Mouse (Mus musculus): ENCODE data around the gene Mab21l3.

The Mab21l3 gene

DNA sequence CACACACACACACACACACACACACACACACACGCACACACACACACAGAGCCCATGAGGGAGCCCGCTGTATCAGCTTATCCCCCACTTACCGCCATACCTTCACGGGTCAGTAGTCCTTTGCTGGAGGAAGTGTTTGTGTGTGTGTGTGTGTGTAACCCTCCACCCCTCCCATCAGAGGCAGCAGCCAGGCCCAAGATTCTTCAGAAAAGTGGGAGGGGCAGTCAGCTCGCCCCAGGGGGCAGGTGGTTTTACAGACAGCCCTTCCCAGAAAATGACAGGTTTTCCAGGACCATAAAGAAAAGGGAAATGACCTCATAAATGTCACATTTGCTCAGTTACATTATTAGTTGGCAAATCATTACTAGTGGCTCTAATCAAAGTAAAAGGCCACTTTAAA lies at the start of gene Mab21l3:
TSS of gene Mab21l3 (minus strand) at position 144 of the 400 bp plus-strand sequence.
- DNase-seq (ENCODE audit: low spot score), result no peak

DNA sequence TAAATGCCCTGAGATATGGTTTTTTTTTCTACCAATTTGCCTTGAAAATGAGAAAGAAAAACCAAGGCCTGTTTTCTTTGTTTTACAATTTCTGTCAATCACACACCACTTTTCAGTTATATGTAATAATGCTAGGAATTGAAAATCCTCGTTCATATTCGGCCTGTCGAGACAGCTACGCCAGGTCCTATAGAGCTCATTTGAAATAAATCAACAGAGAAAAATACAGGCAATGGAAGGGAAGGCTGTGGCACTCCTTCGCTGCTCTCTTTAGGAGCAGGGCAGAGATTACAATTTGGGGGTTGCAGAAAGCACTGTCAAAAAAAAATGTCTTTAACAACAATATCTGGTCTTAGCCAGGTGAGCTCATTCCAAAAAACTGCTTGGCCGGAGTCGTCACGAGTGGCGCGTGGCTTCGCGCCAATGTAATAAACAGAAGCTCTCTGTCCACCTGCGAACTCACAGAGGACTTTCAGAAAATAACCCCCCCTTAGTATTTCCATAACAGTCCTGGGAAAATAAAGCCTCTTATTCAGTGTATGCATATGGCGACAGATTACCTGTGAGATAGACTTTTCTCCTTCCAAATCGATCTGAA lies 48.7 kb upstream of the Mab21l3 start:
- DNase-seq (ENCODE audit: low spot score), result no peak

DNA sequence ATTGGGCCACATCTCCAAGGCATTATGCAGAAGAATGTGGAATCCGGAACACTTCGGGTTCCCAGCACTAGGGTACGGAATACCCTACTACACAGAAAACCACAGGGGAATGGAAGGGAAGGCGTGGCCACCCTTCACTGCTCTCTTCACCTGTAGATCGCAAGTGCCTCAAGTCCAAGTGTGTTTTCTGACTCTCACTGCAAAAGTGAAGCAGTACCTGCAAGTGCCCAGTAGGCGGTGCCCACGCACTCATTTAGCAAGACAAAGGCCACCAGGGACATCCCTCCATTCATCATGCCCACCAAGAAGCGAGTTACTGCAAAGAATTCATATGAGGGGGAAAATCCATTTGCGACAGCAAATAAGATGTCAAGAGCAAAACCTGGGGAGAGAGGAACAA lies 48.1 kb upstream of the Mab21l3 start:
- peak; percentile 76 for DNase-seq (ENCODE audit: low spot score)

- DNase-seq (ENCODE audit: low spot score), result no peak
Measured at GRCm38 (mm10) chr3:101895376-101895910, 46.7 kb upstream of the Mab21l3 start.

DNA sequence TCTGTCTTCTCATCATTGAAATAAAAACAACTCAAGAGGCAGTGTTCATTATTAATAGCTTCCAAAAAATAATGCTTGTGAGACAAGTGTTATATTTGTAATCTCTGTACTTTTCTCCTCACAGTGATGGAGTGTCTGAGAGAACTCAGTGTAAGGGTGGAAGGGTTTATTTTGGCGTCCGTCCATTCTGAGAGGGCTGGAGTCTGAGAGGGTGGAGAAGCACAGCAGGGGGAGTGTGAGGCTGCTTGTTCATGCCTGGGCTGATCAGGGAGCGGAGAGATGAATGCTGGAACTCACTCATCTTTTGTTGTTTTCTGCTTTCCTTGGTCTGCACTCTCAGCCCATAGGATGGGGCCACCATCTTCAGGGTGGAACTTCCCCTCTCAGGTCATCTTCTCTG lies 36.8 kb upstream of the Mab21l3 start:
- peak; percentile 52 for DNase-seq (ENCODE audit: low spot score)

- DNase-seq (ENCODE audit: low spot score), result no peak
Measured at GRCm38 (mm10) chr3:101885041-101885440, 36.3 kb upstream of the Mab21l3 start.

- no peak for DNase-seq (ENCODE audit: low spot score)
Measured at GRCm38 (mm10) chr3:101883902-101884301, 35.1 kb upstream of the Mab21l3 start.

DNA sequence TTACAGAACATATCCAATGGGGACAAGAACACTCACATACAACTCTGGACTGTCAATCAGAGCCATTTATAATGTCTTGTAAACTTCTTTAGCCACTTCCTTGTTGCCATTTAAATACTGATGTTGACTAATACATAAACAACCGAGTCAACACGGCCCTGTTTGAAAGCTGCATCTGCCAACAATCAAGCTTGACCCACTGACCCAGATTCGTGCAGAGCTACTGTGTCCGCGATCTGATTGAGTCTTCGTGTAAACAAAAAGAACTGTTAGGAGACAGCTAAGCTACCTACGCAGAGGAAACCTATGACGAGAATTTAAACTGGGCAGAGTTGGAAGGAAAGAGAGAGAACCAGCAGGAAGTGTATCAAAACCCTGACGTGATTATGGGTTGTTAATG lies 33.0 kb upstream of the Mab21l3 start:
- no peak for DNase-seq (ENCODE audit: low spot score)

GRCm38 (mm10) chr3:101880818-101881217 lies 32.1 kb upstream of the Mab21l3 start:
- peak; percentile 51 for DNase-seq (ENCODE audit: low spot score)

DNA sequence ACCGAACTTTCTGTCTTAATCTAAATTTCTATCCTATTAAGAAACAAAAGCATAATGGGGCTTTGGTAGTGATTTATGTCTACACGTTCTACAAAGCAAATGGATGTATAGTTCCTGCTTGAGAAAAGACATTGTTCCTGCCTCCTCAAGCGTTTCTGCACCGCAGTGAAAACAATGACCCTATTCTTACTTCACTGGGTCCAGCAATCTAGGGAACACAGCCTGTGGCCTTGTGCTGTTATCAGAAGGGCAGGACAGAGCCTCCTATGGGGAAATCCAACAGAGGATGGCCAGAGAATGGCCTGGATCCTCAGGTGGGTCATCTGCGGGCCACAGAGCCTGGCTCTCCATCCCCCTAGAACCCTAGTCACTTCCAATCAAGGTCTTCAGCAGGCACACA lies 29.4 kb upstream of the Mab21l3 start:
- no peak for DNase-seq (ENCODE audit: low spot score)

GRCm38 (mm10) chr3:101876459-101877285 lies 27.9 kb upstream of the Mab21l3 start:
- no peak for DNase-seq (ENCODE audit: low spot score)

- DNase-seq (ENCODE audit: low spot score), result no peak
Measured at GRCm38 (mm10) chr3:101875258-101875920, 26.6 kb upstream of the Mab21l3 start.

GRCm38 (mm10) chr3:101873061-101873675 lies 24.4 kb upstream of the Mab21l3 start:
- DNase-seq (ENCODE audit: low spot score), result no peak

- DNase-seq (ENCODE audit: low spot score), result no peak
Measured at GRCm38 (mm10) chr3:101871951-101872350, 23.2 kb upstream of the Mab21l3 start.

- no peak for DNase-seq (ENCODE audit: low spot score)
Measured at GRCm38 (mm10) chr3:101867001-101867421, 18.3 kb upstream of the Mab21l3 start.

GRCm38 (mm10) chr3:101861856-101862255 lies 13.1 kb upstream of the Mab21l3 start:
- no peak for DNase-seq (ENCODE audit: low spot score)

DNA sequence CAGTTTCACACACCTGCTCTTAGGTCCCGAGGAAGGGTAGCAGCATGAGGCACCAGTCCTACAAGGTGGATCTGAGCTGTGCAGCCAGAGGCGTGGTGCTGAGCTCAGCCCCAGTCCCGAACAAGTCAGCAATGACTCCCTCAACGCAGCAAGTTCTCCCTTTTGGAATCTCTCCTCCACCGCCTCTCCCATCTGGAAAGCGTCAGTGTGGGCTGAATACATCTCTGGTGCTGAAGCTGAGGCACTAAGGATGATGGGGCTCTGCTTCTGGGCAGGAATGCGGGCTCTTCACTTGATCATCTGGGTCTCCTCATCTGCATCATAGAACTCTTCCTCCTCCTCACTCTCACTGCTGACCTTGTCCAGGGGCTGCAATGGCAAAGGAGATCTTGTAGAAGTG lies 11.4 kb upstream of the Mab21l3 start:
- no peak for DNase-seq (ENCODE audit: low spot score)

DNA sequence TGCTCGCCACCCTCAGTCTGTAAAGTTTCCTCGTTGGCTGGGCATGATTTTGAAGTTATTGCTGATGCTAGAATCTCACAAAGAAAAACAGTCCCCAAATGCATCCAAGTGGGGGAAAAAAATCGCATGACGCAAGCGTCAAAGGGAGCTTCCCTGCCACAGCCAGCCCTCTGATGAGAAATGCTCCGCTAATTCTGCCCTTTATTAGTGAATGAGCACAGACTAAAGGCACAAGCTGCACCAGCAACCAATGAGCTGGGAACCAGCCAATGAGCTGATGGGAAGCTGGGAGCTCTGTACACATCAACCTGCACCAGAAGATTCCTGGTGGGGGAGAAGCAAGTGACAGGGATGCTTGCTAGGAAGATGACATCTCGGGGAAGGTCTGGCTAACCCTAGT lies 11.0 kb upstream of the Mab21l3 start:
- no peak for DNase-seq (ENCODE audit: low spot score)

DNA sequence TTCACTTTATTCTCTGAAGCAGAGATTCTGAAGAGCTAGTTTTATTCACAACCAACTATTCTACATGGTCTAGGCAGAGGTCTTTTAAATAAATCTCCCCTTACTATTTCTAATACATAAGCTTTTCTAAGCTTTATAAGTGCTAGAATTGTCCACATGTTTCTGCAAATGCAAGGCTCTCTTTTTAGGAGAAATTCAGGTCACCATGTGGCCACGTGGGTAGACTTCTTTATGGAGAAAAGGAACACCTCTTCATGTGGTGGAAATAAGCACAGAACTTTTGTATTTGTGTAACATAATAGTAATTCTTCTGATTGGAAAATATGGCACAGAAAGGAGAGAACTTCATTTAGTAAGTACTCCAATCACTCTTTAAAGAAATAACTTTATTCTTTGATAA lies 5.3 kb upstream of the Mab21l3 start:
- no peak for DNase-seq (ENCODE audit: low spot score)

DNA sequence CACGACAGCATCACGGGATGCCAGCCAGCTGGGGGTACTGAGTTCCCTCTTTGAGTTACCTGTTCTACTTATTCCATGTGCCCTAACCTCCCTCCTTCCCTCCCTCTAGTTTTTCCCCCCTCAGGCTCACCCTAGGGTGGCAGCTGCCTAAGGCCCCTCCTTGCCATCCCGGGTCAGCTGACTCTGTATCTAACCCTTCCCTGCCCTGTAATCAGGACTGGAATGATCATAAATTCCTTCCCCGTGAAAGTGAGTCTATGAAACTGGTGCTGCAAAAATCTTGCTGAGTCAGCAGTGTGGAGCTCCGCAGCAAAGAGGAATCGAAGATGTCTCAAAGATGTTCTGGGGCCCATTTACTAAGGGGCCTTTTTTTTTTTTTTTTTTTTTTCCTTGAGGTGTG lies 2.6 kb upstream of the Mab21l3 start:
- DNase-seq (ENCODE audit: low spot score), result no peak

DNA sequence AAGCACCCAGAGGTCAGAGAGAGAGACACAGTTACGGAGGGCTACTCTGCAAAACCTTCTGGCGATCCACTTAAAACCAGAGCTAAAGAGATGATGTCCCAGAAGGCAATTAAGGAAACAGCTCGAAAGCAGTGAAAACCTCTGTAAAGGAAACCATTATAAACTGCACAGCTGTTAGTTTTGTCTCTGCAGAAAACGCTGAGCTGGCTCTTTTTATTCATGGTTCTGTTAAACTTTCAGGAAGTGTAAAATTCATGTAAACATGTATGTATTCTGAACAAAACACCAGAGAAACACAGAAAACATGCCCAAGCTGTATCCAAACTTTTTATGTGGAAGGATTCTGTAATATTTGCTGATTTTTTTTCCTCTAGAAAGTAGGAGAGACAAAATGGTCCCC lies 2.7 kb downstream of the Mab21l3 start:
- no peak for DNase-seq (ENCODE audit: low spot score)

GRCm38 (mm10) chr3:101842372-101843094 lies 6.2 kb downstream of the Mab21l3 start:
- no peak for DNase-seq (ENCODE audit: low spot score)

Measured in testis, postnatal 10 days (tissue).